Mouse (Mus musculus): ENCODE results near the gene Pigk.

- TF ChIP-seq CTCF (IDR thresholded peaks at IDR 0.05; ENCODE audit: extremely low read depth, insufficient read depth, insufficient read length, insufficient replicate concordance) (no peak), POLR2A (IDR thresholded peaks at IDR 0.05; ENCODE audit: low read depth, low read length) (no peak)
Observed at GRCm38 (mm10) chr3:152932096-152932495, 218.2 kb downstream of the Pigk start.

All from spleen, adult 2 months (tissue).